Mouse (Mus musculus): ENCODE measurements at regions not wholly inside any gene's neighbourhood (a gene's known extent, or its start where the extent isn't known, plus 50 kb on each side); places are given as distances from the start of the nearest gene placed in this dataset.
"Not testable (repeated sequence)": the region's sequence is repeated elsewhere in the genome, so short reads cannot be mapped to it uniquely, and the experiment has no call there.

GRCm38 (mm10) chr1:23316288-23316687 is 81.3 kb downstream of the Ogfrl1 start:
- not testable (repeated sequence) for H3K4me3 ChIP-seq; H3K4me1 ChIP-seq; H3K27me3 ChIP-seq (ENCODE audit: low read depth, poor library complexity, severe bottlenecking); H3K27ac ChIP-seq; DNase-seq (ENCODE audit: low spot score); H3K36me3 ChIP-seq; H3K9me3 ChIP-seq (replicated peaks)
- 91% methylated on average over 2 of the region's 2 CpGs for WGBS

DNA sequence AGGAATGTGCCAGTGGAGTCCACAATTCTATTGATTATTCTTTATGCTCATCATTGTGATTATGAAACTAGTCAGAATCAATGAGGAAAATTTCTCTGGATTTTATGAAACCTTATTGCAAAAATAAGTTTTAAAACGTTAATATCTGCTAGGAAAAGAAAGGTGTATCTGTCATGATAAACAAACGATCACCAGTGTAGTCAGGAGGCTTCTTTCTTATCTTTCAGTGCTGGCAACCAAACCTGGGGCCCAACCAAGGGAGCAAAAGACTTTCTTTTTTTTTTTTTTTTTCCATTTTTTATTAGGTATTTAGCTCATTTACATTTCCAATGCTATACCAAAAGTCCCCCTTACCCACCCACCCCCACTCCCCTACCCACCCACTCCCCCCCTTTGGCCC is 82.7 kb downstream of the Ogfrl1 start:
- 76% methylated on average over 2 of the region's 2 CpGs for WGBS

DNA sequence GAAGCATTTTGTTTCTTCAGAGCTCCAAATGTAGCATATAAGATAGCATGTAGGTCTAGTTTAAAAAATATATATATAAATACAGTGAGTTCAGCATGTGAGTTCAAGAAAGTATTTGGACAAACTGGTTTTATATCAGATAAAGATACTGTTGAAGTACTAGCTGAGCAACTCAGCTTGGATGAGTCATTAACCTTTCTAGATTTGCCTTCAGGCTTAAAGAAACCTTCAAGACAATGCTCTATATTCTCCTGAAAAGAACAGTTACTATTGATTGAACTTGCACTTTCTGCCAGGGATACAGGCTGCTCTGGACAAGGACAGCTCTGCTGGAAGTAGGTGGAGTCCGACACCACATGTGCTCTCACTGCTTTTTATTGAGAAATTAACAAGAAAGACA is 104.9 kb downstream of the Ogfrl1 start:
- Histone ChIP-seq H3K36me3 (no peaks in the 10 kb centered on the region), H3K27me3 (ENCODE audit: low read depth, poor library complexity, severe bottlenecking) (no peaks in the 10 kb centered on the region), H3K4me3 (no peak overlapping the region), H3K4me1 (no peaks in the 10 kb centered on the region), H3K9me3 (replicated peaks) (no peaks in the 10 kb centered on the region), H3K27ac (no peak overlapping the region)
- 91% methylated on average over 1 of the region's 1 CpGs for WGBS
- no peak for DNase-seq (ENCODE audit: low spot score)

More for the DNA sequence above, 82.7 kb downstream of the Ogfrl1 start:
- not testable (repeated sequence) for H3K27me3 ChIP-seq (ENCODE audit: low read depth, poor library complexity, severe bottlenecking); H3K27ac ChIP-seq; H3K4me3 ChIP-seq; H3K9me3 ChIP-seq (replicated peaks); H3K4me1 ChIP-seq; DNase-seq (ENCODE audit: low spot score); H3K36me3 ChIP-seq

- no peaks in the 10 kb centered on the region for H3K27me3 ChIP-seq (ENCODE audit: low read depth, poor library complexity, severe bottlenecking)
- no peak for DNase-seq (ENCODE audit: low spot score)
These were observed 110.8 kb downstream of the Ogfrl1 start for GRCm38 (mm10) chr1:23286741-23287140.

GRCm38 (mm10) chr1:23282870-23283219 is 114.7 kb downstream of the Ogfrl1 start:
- H3K27ac ChIP-seq, result no peak overlapping the region
- no peaks in the 10 kb centered on the region for H3K9me3 ChIP-seq (replicated peaks)
- no peak for DNase-seq (ENCODE audit: low spot score)
- WGBS, result 96% methylated on average over 4 of the region's 4 CpGs
- H3K36me3 ChIP-seq, result 0 out of 2 replicates have a peak, but pooled peaks cover 3% of the 10 kb centered on the region
- H3K27me3 ChIP-seq (ENCODE audit: low read depth, poor library complexity, severe bottlenecking), result no peaks in the 10 kb centered on the region
- H3K4me1 ChIP-seq, result no peaks in the 10 kb centered on the region
- no peak overlapping the region for H3K4me3 ChIP-seq

More at GRCm38 (mm10) chr1:23286741-23287140, 110.8 kb downstream of the Ogfrl1 start:
- H3K4me3 ChIP-seq, result no peak overlapping the region
- H3K4me1 ChIP-seq, result no peaks in the 10 kb centered on the region
- H3K27ac ChIP-seq, result no peak overlapping the region
- H3K36me3 ChIP-seq, result no peaks in the 10 kb centered on the region
- no peaks in the 10 kb centered on the region for H3K9me3 ChIP-seq (replicated peaks)
- 34% methylated on average over 4 of the region's 4 CpGs for WGBS

DNA sequence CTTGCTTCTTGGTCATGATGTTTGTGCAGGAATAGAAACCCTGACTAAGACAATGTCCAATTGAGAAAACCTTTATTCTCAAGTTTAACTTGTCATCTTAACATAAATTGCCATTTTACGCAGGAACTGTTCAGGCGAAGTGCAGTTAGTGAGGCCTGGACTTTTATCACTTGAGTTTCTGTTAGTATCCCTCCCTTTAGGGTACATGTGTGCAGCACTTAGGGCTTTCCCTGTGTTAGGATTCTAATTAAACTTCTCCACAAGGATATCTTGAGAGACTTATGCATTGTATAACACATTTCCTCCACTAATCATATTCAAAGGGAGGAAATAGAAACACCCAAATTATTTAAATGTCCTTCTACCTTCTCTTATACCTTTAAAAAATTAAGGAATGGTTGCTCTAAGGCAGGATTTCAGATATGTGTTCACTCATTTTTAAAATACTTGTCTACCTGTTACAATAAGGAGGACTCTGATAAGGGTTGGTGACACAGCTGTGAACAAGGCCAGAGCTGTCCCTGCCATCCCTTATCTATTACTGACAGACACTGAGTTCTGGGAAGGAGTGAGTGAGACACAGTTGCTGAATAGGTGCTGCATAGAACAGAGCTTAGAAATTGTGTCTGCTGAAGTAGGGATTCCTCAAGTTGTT is 115.2 kb downstream of the Ogfrl1 start:
- 0 out of 2 replicates have a peak, but pooled peaks cover 3% of the 10 kb centered on the region for H3K36me3 ChIP-seq
- WGBS, result 91% methylated on average over 2 of the region's 2 CpGs
- no peak overlapping the region for H3K27ac ChIP-seq
- no peaks in the 10 kb centered on the region for H3K27me3 ChIP-seq (ENCODE audit: low read depth, poor library complexity, severe bottlenecking)
- H3K4me3 ChIP-seq, result no peak overlapping the region
- H3K4me1 ChIP-seq, result no peaks in the 10 kb centered on the region
- no peak for DNase-seq (ENCODE audit: low spot score)
- H3K9me3 ChIP-seq (replicated peaks), result no peaks in the 10 kb centered on the region

DNA sequence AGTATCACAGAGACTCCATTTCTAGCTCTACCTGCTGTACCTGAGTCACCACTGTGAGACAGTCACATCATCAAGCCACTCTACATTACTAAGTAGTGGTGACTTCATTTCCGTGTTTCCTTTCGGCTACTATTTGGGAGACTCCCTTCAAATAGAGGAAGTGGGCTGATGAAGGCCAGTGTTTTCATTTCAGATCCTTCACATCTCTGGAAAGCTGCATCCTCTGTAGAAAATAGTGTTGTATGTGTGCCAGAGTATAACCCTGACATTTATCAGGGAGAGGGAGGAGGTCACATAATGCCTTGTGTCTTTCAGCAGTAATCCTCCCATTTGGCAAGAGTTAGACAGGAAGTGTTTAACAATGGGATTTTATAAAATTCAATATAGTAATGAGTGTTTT is 117.7 kb downstream of the Ogfrl1 start:
- H3K27ac ChIP-seq, result no peak overlapping the region
- WGBS, result 94% methylated on average over 2 of the region's 2 CpGs
- no peaks in the 10 kb centered on the region for H3K9me3 ChIP-seq (replicated peaks)
- DNase-seq (ENCODE audit: low spot score), result no peak
- no peaks in the 10 kb centered on the region for H3K4me1 ChIP-seq
- no peaks in the 10 kb centered on the region for H3K27me3 ChIP-seq (ENCODE audit: low read depth, poor library complexity, severe bottlenecking)
- H3K4me3 ChIP-seq, result no peak overlapping the region
- H3K36me3 ChIP-seq, result 0 out of 2 replicates have a peak, but pooled peaks cover 3% of the 10 kb centered on the region

GRCm38 (mm10) chr1:23272077-23272476 is 125.5 kb downstream of the Ogfrl1 start:
- H3K9me3 ChIP-seq (replicated peaks), result no peaks in the 10 kb centered on the region
- no peak overlapping the region for H3K4me3 ChIP-seq
- WGBS, result 56% methylated on average over 6 of the region's 6 CpGs

DNA sequence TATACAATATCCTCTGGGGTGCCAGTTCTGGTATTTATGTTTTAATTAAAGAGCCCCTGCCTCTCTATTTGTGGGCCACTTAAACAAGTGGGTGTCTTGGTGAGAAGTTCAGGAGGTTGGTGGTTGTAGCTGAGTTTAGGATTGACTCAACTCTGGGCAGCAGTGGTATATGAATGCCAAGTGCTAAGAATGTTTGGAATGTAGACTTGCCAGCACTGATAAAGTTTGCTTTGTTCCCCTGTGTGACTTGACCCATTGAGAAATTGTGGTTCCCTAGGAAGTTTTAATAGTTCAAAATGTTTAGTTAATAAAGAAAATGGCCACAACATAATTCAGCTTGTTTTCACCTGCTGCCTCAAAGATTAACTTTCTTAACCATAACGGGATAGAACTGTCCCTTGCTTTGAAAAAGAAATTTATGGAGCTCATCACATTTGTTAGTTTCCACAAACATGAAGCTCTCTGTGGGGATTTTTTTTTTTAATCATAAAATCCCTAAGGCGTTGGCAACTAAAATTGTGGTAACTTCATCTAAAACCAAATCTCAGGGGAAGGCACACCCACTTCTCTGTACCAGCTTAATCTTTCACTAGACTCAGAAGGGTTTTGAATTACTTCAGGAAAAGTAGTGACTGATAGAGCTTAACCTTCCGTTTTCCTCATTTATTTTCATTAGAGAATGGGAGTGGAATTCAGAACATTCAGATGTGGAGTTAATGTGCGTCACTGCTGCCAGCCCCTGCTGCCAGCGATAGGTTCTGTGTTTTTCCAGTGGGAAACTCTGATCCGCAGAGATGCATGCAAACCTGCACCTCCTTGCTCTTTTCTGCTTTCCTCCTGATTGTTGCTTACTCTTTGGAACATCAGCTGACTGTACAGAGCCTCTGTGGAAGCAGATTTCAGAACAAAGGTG is 126.4 kb downstream of the Ogfrl1 start:
- no peak overlapping the region for H3K27ac ChIP-seq
- 65% methylated on average over 6 of the region's 6 CpGs for WGBS
- peaks cover 8% of the 10 kb centered on the region; the same call in 1 of the 2 replicates for H3K36me3 ChIP-seq
- peaks cover 9% of the 10 kb centered on the region; the same call in 1 of the 2 replicates for H3K4me1 ChIP-seq
- H3K4me3 ChIP-seq, result no peak overlapping the region
- H3K27me3 ChIP-seq (ENCODE audit: low read depth, poor library complexity, severe bottlenecking), result no peaks in the 10 kb centered on the region
- DNase-seq (ENCODE audit: low spot score), result no peak
- no peaks in the 10 kb centered on the region for H3K9me3 ChIP-seq (replicated peaks)

More at GRCm38 (mm10) chr1:23272077-23272476, 125.5 kb downstream of the Ogfrl1 start:
- Histone ChIP-seq H3K4me1 (peaks cover 9% of the 10 kb centered on the region; the same call in 1 of the 2 replicates), H3K27ac (no peak overlapping the region), H3K27me3 (ENCODE audit: low read depth, poor library complexity, severe bottlenecking) (no peaks in the 10 kb centered on the region), H3K36me3 (peaks cover 8% of the 10 kb centered on the region; the same call in 1 of the 2 replicates)
- DNase-seq (ENCODE audit: low spot score), result no peak

DNA sequence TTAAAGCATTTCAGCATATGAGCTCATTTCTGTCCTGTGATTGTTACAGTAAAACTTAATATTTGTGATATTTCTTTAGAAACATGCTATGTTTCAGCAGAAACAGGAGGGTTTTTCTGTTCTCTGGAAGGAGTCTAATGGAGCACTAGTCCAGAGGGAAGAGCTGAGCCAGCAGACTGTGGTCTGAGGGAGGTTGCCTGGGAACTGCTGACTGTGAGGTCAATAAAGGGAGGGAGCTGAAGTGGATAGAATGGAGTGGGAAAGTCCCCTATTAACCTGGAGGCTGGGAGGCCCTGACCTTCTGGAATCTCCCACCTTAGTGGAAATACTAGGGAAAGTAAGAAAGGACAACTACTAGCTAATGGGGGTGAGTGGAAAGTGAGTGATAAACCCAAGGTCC is 129.5 kb downstream of the Ogfrl1 start:
- no peak for DNase-seq (ENCODE audit: low spot score)
- H3K27ac ChIP-seq, result no peak overlapping the region
- peaks cover 8% of the 10 kb centered on the region; the same call in 1 of the 2 replicates for H3K36me3 ChIP-seq
- no peaks in the 10 kb centered on the region for H3K27me3 ChIP-seq (ENCODE audit: low read depth, poor library complexity, severe bottlenecking)
- H3K4me3 ChIP-seq, result no peak overlapping the region
- no peaks in the 10 kb centered on the region for H3K9me3 ChIP-seq (replicated peaks)
- H3K4me1 ChIP-seq, result peaks cover 15% of the 10 kb centered on the region

GRCm38 (mm10) chr1:23265556-23266232 is 131.9 kb downstream of the Ogfrl1 start:
- DNase-seq (ENCODE audit: low spot score), result no peak
- no peak overlapping the region for H3K4me3 ChIP-seq

DNA sequence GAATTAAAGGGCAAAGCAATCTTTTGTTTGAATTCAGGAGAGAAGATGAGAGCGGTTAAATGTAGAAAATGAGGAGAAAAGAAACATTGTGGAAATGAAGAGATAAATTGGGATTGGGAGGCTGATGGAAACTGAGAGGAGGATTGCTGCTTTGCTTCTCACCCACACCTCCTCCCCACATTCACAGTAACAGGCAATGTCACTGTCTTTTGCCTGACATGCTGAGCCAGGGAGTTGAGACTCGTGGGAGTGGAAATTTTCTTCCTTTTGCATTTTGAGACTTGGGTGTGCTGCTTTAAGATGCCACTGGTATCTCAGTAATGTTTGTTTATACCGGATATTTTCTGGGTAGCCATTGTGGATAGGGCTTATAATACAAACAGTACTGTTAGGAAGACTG is 133.3 kb downstream of the Ogfrl1 start:
- WGBS, result 81% methylated on average over 3 of the region's 3 CpGs
- Histone ChIP-seq H3K4me3 (no peak overlapping the region), H3K9me3 (replicated peaks) (no peaks in the 10 kb centered on the region), H3K36me3 (no peaks in the 10 kb centered on the region; the same call in 1 of the 2 replicates), H3K27ac (no peak overlapping the region), H3K4me1 (peaks cover 6% of the 10 kb centered on the region; the same call in 1 of the 2 replicates), H3K27me3 (ENCODE audit: low read depth, poor library complexity, severe bottlenecking) (no peaks in the 10 kb centered on the region)
- no peak for DNase-seq (ENCODE audit: low spot score)

More at GRCm38 (mm10) chr1:23265556-23266232, 131.9 kb downstream of the Ogfrl1 start:
- Histone ChIP-seq H3K4me1 (peaks cover 6% of the 10 kb centered on the region), H3K9me3 (replicated peaks) (no peaks in the 10 kb centered on the region), H3K27me3 (ENCODE audit: low read depth, poor library complexity, severe bottlenecking) (no peaks in the 10 kb centered on the region), H3K27ac (no peak overlapping the region), H3K36me3 (peaks cover 6% of the 10 kb centered on the region; the same call in 1 of the 2 replicates)
- WGBS, result 51% methylated on average over 3 of the region's 3 CpGs
